Mouse (Mus musculus) adipose tissue, adult 10 weeks (tissue): ENCODE data around the gene Qrich1. TPM values are rescaled to one million over a fixed set of nuclear protein-coding genes. Genes with fewer than 3 reads are reported as not detected.

Experiments
- polyA plus RNA-seq: library from polyadenylated mRNA; stranded (reverse); fragments of 350-450 nt; fragmentation: Illumina TruSeq; extraction: RNeasy Lipid Tissue Mini Kit (QIAGEN cat#74804); gene quantifications from one replicate; pipeline ENCODE4 v1.2.3, GENCODE M21; 2014; ENCODE audit warnings: low read depth, low replicate concordance

Qrich1 gene
- polyA plus RNA-seq = 68.9 TPM

DNA sequence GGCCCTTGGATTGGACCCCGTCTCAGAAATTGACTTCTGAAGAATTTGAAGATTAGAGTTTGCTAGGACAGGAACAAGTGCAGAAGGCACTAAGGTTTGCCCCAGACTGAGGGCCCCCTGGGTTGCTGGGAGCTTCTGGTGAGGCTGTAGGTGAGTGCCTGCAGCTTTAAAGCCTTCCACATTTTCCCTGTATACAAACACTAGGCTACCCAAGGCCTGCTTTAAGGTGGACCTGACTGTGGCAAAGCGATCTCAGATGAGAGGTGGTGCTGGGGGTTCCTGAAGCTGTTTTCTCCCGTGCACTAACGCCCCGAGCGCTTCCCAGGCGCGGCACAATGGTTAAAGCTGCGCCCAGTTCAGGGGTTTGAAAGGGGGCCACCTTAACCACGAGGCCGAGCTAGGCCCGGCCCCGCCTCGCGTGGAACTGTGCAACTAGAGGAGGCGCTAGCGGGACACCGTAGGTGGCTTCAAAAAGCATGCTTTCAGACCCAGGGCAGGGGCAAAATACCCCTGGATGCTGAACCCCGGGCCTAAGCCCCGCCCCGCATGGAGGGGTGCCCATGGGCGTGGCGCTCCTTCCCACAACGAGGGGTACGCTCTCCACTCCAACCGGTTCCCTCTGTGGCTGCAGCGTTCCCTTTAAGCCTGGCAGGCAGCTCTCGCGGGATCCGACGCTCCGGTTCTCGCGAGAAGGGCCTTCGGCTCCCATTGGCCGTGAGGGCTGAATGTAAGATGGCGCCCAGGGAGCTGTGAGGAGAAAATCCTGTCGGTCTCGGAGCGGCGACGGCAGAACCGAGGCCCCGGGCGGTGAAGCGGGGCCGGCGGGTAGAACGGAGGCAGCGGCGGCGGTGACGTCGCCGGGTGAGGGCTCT lies at the start of gene Qrich1:
Qrich1 (plus strand) TSS at position 427 of the 872 bp plus-strand sequence.

DNA sequence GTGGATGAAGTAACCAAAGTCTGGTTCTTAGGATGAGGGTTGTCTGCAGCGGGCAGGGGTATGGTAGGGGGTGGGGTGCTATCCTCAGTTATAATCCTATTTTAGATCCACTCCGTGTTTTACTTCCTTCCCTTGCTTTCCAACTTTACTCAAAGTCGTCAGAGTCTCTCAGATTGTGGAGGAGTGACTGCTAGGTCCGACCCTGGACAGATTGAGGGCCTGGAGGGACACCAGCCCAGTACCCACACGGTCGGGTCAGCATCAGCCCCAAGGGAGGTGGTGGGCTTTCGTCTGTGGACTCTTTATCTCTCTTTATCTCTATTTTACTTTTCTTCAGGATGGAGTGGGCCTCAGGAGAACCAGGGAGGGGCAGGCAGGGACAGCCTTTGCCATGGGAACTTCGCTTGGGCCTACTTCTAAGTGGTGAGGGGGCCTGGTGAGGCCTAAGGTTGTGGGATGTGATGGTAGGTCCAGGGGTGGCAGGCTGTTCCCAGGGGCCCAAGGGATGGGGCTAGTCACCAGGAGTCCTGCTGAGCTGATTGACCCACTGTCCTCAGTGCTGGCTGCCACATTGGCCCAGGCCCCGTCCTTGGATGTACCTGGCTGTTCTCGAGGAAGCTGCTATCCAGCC lies 36.8 kb upstream of the Qrich1 start, which contains the start of gene Lamb2:
Lamb2 (plus strand) TSS at position 16 of the 631 bp plus-strand sequence.

DNA sequence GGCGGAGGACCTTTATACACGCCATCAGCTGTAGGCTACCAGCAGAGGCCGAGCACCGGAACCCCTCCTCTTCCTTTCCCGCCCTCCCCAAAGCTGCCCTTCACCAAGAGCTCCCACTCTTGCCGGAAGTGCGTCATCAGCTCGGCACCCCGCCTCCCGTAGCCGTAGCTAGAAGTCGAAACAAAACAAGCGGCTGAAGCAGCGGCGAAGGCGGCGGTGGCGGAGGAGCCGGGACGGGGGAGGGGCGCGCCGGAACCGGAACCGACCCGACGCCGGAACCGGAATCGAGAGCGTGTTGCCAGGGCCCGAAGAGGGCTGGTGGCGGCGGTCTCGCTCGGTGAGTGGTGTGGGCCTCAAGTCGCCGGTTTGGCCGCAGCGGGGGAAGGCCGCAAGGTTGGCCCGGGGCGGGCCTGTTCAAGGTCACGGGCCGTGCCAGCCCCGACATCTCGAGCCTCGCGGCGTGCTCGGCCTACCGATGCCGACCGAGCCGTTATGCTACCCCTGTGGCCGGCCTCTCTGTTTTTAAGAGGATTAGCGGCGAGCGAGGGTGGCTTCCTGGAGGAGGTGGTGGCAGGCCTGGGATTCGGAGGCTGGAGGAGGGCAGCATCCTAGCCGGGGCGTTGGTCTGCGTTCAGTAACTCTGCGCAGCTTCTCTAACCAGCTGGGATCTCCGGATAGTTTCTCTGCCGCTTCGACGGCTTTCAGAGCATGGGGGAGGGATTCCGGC lies 25.9 kb upstream of the Qrich1 start, which contains the start of gene Usp19:
Usp19 (plus strand) TSS at position 44 of the 727 bp plus-strand sequence.

DNA sequence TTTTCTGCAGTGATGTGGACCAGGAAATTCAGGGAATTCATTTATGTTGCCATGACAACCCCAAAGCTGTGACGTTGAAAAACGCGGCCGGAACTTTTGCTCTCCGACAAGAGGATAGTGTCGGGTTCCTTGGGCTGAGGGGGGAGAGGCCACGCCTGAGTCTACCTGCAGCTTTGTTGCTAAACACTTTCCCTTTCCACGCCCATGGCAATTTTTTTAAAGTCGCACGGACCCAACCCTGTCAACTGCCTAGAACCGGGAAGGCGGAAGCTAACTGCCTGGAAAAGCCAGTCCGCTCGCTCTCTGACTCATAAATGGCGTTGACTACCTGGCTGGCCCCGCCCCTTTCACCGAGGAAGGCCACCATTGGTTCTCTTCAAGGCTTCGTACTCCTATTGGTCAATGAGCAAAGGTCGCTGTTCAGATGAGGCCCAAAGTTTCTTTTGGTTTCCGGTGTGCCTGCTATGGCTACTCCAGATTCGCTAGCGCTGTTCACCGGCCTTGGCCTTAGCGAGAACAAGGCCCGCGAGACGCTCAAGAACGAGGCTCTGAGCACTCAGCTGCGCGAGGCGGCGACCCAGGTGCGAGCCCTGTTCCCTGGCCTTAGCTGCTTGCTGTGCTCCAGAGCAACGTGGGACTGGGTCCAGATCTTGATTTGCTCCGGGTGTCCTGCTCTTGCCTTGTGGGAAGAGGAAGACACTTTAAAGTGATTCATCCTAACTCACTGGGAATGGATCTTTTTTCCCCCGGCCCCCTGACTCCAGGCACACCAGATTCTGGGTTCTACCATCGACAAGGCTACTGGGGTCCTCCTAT lies 8.8 kb upstream of the Qrich1 start, which contains the start of gene Qars:
Qars (plus strand) TSS at position 88 of the 816 bp plus-strand sequence.

GRCm38 (mm10) chr9:108560227-108560841 lies 43.7 kb downstream of the Qrich1 start, which contains the start of gene Impdh2:
Gene Impdh2, plus strand, starts transcription at chr9:108560286.

GRCm38 (mm10) chr9:108566815-108567776 lies 50.5 kb downstream of the Qrich1 start, which contains the start of gene Ndufaf3:
Gene Ndufaf3, minus strand, starts transcription at chr9:108567434.

DNA sequence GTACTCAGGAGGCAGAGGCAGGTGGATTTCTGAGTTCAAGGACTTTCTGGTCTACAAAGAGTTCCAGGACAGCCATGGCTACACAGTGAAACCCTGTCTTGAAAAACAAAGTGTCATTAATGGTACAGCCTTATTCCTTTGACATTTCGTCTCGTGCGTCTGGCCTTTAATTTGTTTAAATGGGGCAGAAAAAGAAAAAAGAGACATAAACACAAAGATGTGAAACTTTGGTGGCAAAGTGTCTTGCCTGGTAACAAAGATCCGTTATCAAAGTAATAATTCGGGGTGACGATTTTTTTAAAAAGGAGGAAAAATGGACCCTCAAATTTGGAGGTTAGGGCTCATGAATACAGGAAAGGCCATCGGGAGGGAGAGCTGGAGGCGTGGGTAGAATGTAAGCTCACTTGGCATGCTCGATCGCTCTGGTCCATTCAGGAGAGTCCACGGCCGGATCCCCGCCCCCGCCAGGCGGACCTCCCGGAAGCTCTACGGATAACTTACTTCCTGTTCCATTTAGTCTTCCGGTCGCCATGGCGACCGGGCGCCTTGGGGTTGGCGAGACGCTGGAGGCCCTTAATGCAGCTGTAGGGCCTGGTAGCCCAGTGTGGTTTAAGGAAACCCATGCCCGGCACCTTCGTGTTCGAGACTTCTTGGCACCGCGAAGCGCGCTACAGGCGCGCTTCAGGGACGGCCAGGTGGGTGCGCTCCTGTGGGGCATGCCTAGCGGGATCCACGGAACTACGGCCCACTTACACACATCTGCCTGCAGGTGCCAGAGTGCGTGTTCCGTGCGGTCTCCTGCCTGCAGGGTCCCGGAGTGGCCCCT lies 53.0 kb downstream of the Qrich1 start, which contains the start of gene Dalrd3:
Dalrd3 (plus strand) TSS at position 506 of the 826 bp plus-strand sequence.

GRCm38 (mm10) chr9:108578545-108579343 lies 62.1 kb downstream of the Qrich1 start, which contains the start of gene Wdr6:
Gene Wdr6, minus strand, starts transcription at chr9:108578739.

GRCm38 (mm10) chr9:108596998-108597764 lies 80.6 kb downstream of the Qrich1 start, which contains the start of gene P4htm:
Gene P4htm, minus strand, starts transcription at chr9:108597667.

Other genes with a start within 250 kb of the Qrich1 start
- 30.2 TPM for gene Nicn1, start 226.4 kb upstream of the Qrich1 start, polyA plus RNA-seq
- 35.7 TPM for gene Amt, start 220.0 kb upstream of the Qrich1 start, polyA plus RNA-seq
- gene Rhoa, start 210.7 kb upstream of the Qrich1 start, polyA plus RNA-seq = 287 TPM
- gene Tcta, start 210.6 kb upstream of the Qrich1 start, polyA plus RNA-seq = 60.6 TPM
- gene Gpx1, start 177.9 kb upstream of the Qrich1 start, polyA plus RNA-seq = 621 TPM
- gene Usp4, start 169.0 kb upstream of the Qrich1 start, polyA plus RNA-seq = 60.8 TPM
- 2.5 TPM for gene 1700102P08Rik, start 124.0 kb upstream of the Qrich1 start, polyA plus RNA-seq
- gene Ccdc36, start 88.3 kb upstream of the Qrich1 start, polyA plus RNA-seq = 0.40 TPM
- gene BC048562, start 80.3 kb upstream of the Qrich1 start, polyA plus RNA-seq = 1.6 TPM
- 20.1 TPM for gene Ccdc71, start 56.3 kb upstream of the Qrich1 start, polyA plus RNA-seq
- 61.8 TPM for gene Klhdc8b, start 55.2 kb upstream of the Qrich1 start, polyA plus RNA-seq
- gene Lamb2, start 37.1 kb upstream of the Qrich1 start, polyA plus RNA-seq = 122 TPM
- gene Usp19, start 26.2 kb upstream of the Qrich1 start, polyA plus RNA-seq = 99.3 TPM
- gene Qars, start 9.1 kb upstream of the Qrich1 start, polyA plus RNA-seq = 126 TPM
- gene Impdh2, start 43.5 kb downstream of the Qrich1 start, polyA plus RNA-seq = 69.1 TPM
- gene Ndufaf3, start 50.6 kb downstream of the Qrich1 start, polyA plus RNA-seq = 29.0 TPM
- gene Dalrd3, start 53.1 kb downstream of the Qrich1 start, polyA plus RNA-seq = 95.8 TPM
- gene Wdr6, start 61.9 kb downstream of the Qrich1 start, polyA plus RNA-seq = 39.9 TPM
- 7.0 TPM for gene P4htm, start 80.9 kb downstream of the Qrich1 start, polyA plus RNA-seq
- gene Arih2, start 132.6 kb downstream of the Qrich1 start, polyA plus RNA-seq = 41.7 TPM
- 38.7 TPM for gene Slc25a20, start 145.3 kb downstream of the Qrich1 start, polyA plus RNA-seq
- gene Prkar2a, start 172.5 kb downstream of the Qrich1 start, polyA plus RNA-seq = 35.5 TPM